Mouse (Mus musculus): ENCODE results near the gene Sfi1.
"Not testable (repeated sequence)": the region's sequence is repeated elsewhere in the genome, so short reads cannot be mapped to it uniquely, and the experiment has no call there.

Sfi1 gene

DNA sequence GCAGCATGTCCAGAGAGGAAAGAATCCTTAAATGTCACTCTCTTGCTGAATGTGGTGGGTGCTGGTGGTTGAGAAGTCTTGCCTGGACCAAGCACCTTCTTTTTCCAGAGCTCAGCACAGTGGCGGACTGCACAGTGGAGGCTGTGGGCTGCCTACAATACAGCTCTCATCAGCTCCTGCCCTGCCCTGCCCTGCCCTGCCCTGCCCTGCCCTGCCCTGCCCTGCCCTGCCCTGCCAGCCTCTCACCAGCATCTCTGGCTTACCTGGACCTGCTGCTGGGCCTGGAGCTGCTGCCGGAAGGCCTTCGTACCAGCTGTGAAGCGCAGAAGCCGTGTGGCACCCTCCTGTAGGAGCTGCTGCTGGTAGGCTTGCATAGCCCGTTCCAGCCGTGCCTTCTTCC lies 57.9 kb downstream of the Sfi1 start:
- peaks cover 12% of the 10 kb centered on the region for H3K36me3 ChIP-seq (ENCODE audit: insufficient read depth, low read length)
- H3K4me3 ChIP-seq (replicated peaks; ENCODE audit: low read length); H3K4me1 ChIP-seq (replicated peaks; ENCODE audit: low read depth, low read length); H3K27me3 ChIP-seq (ENCODE audit: insufficient read depth, low read length); H3K9me3 ChIP-seq (ENCODE audit: low read length): not testable (repeated sequence)

DNA sequence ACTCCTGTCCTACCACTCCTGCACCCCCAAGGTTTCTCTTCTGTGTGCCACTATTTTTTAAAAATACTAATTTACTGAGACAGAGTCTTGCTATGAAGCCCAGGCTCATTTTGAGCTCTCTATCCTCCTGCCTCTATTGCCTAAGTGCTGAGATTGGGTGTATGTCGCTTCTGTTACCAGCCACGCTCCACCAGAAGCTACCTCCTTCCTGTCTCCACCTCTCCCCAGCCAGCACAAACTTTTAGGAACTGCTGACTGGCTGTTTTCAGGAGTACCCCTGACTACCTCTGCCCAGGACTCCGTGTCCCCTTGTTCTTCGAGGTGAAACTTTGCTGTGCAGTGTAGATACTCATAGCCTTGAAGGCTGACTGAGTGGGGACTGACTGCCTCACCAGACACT lies 59.9 kb downstream of the Sfi1 start:
- not testable (repeated sequence) for H3K4me1 ChIP-seq (replicated peaks; ENCODE audit: low read depth, low read length); H3K4me3 ChIP-seq (replicated peaks; ENCODE audit: low read length); H3K9me3 ChIP-seq (ENCODE audit: low read length); H3K27me3 ChIP-seq (ENCODE audit: insufficient read depth, low read length)
- peaks cover 19% of the 10 kb centered on the region for H3K36me3 ChIP-seq (ENCODE audit: insufficient read depth, low read length)

DNA sequence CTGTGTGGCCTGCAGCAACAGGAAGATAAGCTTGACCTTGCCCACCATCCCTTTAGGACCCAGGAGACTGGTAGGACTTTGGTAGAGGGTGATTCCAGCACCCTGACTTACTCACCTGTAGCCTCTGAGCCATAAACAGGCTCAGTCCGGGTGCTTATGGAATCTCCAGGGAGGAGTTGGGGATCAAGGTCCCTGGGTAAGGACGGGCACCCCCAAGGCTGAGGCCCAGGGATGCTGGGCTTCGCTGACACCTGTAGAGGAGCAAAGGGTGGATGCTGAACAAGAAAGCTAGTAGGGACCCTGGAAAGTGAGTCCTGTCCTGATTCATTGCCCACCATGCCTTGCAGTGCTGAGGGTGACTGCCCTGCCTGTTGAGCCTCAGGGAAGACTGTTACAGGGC lies 60.3 kb downstream of the Sfi1 start:
- H3K36me3 ChIP-seq (ENCODE audit: insufficient read depth, low read length): peaks cover 19% of the 10 kb centered on the region
- H3K4me1 ChIP-seq (replicated peaks; ENCODE audit: low read depth, low read length); H3K4me3 ChIP-seq (replicated peaks; ENCODE audit: low read length); H3K27me3 ChIP-seq (ENCODE audit: insufficient read depth, low read length); H3K9me3 ChIP-seq (ENCODE audit: low read length): not testable (repeated sequence)

DNA sequence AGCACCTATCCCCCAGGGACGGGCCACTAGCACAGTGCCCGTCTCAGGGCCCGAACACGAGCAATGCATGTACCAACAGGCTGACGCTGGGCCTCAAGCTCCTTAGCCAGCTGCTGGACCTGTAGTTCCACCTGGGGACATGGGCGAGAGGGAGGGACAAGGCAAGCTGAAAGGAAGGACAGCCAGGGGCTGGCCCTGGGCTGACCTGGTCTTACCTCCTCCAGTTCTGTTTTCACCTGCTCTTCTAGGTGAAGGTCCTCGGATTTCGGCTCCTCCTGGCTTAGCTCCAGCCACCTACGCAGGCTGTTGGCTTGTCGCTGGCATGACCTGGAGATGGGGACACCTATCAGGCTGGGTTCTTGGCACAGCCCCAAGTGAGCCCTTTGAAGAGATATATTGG lies 61.3 kb downstream of the Sfi1 start:
- H3K36me3 ChIP-seq (ENCODE audit: insufficient read depth, low read length): peaks cover 21% of the 10 kb centered on the region
- TF ChIP-seq POU5F1 (IDR thresholded peaks at IDR 0.05; ENCODE audit: borderline replicate concordance, low read length): 0 out of 2 replicates have a peak, but pooled peaks have one; percentile 13
- H3K4me1 ChIP-seq (replicated peaks; ENCODE audit: low read depth, low read length); H3K9me3 ChIP-seq (ENCODE audit: low read length); H3K27me3 ChIP-seq (ENCODE audit: insufficient read depth, low read length); H3K4me3 ChIP-seq (replicated peaks; ENCODE audit: low read length): not testable (repeated sequence)

DNA sequence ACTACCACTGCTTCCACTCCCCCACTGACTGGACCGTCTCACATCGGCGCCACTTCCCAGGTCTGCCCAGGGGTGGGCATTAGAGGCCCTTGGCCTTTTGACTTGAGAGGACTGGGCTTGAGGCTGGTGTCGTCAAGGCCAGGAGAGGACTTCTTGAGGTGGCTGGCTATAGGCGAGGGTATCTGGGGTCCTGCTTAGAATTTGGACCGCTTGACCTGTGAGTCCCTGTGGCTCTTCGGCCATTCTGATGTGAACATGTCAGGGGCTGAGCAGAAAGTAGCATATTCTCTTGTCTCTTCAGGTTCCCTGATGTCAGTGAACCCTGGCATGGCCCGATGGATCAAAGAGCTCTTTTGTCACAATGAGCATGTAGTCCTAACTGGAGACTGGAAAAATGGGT lies 63.4 kb downstream of the Sfi1 start:
- H3K4me1 ChIP-seq (replicated peaks; ENCODE audit: low read depth, low read length): peaks cover 12% of the 10 kb centered on the region

DNA sequence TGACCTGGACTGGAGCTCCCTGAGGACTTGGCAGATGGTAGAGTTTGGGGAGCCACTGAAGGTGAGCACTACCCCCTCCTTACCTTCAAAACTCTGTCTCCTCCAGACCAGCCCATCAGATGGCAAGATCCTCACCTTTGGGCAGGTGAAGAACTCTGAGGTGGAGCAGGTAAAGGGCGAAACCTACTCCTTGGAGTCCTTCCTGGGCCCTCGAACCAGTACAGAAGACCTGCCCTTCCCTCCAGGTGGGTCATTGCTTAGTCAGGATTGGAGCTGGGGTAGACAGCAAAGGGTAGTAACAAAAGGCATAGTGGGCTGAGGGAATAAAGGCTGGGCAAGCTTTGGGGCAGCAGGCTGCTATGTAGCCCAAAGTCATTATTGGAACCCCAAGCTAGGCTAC lies 64.0 kb downstream of the Sfi1 start:
- H3K27me3 ChIP-seq (ENCODE audit: insufficient read depth, low read length); H3K4me3 ChIP-seq (replicated peaks; ENCODE audit: low read length); H3K9me3 ChIP-seq (ENCODE audit: low read length): not testable (repeated sequence)
- Histone ChIP-seq H3K4me1 (replicated peaks; ENCODE audit: low read depth, low read length) (peaks cover 12% of the 10 kb centered on the region), H3K36me3 (ENCODE audit: insufficient read depth, low read length) (peaks cover 21% of the 10 kb centered on the region)

More for the DNA sequence above, 63.4 kb downstream of the Sfi1 start:
- H3K27me3 ChIP-seq (ENCODE audit: insufficient read depth, low read length); H3K9me3 ChIP-seq (ENCODE audit: low read length); H3K4me3 ChIP-seq (replicated peaks; ENCODE audit: low read length): not testable (repeated sequence)
- peaks cover 21% of the 10 kb centered on the region for H3K36me3 ChIP-seq (ENCODE audit: insufficient read depth, low read length)

DNA sequence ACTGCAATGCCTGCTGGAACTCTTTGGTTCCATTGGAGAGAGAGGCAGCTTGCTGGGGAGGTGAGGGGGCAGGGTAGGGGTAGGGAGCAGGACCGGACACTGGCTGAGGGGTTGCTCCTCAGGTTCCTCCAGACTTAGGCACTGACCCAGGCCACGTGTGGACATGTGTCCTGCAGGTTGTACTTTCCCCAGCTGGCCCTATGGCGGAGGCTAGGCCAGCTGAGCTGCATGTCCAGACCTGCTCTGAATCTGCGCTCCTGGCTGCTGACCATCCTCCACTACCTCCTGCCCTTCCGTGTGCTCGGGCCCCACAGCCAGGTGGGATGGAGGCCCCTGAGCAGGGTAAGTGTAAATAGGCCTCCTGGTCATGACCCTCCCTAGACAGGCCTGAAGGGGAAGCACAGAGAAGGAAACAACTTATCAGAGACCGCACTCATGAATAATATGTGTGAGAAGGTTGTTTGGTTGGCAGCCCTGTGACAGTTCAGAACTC lies 65.9 kb downstream of the Sfi1 start:
- Histone ChIP-seq H3K36me3 (ENCODE audit: insufficient read depth, low read length) (peaks cover 17% of the 10 kb centered on the region), H3K4me1 (replicated peaks; ENCODE audit: low read depth, low read length) (peaks cover 12% of the 10 kb centered on the region), H3K4me3 (replicated peaks; ENCODE audit: low read length) (peak overlapping the region; percentile 7)
- H3K9me3 ChIP-seq (ENCODE audit: low read length); H3K27me3 ChIP-seq (ENCODE audit: insufficient read depth, low read length): not testable (repeated sequence)

DNA sequence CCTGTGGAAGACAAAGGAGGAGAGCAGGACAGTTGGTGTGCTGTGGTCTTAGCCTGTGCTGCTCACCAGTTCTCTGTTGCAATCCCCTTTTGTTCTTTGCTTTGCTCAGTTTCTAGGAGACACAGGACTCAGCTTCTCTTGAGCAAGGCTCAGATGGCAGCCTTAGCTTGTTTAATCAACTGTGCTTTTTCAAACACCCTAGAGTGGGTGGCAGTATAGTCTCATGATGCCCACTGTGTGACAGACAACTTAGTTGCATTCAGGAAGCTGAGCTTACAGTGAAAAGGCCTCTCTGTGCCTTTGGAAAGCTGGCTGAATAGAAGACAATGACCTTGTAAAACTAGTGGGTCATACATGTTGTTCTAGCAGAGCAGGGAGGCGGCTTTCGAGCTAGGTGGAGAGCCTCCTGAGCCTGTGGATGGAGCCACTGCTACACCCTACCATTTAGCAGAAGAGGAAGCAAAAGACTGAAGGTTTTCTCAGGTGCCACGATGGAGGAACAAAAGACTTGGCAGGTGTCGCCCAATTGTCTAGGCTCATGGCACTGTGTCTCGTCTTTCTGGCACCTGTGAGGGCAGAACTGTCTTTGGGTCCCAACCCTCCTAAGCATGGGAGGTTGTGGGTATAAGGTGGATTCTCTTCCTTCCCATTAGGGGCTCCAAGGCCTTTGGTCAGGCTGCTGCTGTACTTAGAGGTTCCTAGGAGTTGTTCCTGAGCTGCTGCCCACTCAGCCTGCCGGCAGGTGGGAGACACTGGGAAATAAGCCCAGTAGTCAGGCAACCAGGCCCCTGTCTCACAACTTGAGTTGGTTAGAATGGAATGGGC lies 66.6 kb downstream of the Sfi1 start:
- H3K4me1 ChIP-seq (replicated peaks; ENCODE audit: low read depth, low read length): peaks cover 12% of the 10 kb centered on the region
- not testable (repeated sequence) for H3K27me3 ChIP-seq (ENCODE audit: insufficient read depth, low read length); H3K9me3 ChIP-seq (ENCODE audit: low read length)
- H3K36me3 ChIP-seq (ENCODE audit: insufficient read depth, low read length): peaks cover 12% of the 10 kb centered on the region
- peak overlapping the region; percentile 7 for H3K4me3 ChIP-seq (replicated peaks; ENCODE audit: low read length)

DNA sequence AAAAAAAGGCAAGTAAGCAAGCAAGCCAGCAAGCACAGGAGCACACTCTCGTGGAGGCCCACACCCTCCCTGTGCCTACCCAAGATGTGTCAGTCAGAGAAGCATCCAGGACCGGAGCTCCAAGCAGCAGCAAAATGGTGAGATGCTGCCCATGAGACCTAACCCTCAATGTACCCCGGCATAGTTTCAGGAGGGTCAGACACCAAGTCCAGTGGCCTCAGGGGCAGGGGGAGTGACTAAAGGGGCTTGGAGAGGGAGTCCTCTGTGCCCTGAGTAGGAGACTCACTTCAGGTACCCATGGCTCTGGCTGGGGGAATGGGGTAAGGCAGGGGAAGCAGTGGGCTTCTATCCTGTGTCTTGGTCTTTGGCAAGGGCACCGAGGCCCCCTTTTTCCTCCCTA lies 67.3 kb downstream of the Sfi1 start:
- Histone ChIP-seq H3K4me3 (replicated peaks; ENCODE audit: low read length) (peak overlapping the region; percentile 15; the same call in 1 of the 2 replicates), H3K36me3 (ENCODE audit: insufficient read depth, low read length) (peaks cover 12% of the 10 kb centered on the region), H3K4me1 (replicated peaks; ENCODE audit: low read depth, low read length) (peaks cover 12% of the 10 kb centered on the region)
- not testable (repeated sequence) for H3K9me3 ChIP-seq (ENCODE audit: low read length); H3K27me3 ChIP-seq (ENCODE audit: insufficient read depth, low read length)

DNA sequence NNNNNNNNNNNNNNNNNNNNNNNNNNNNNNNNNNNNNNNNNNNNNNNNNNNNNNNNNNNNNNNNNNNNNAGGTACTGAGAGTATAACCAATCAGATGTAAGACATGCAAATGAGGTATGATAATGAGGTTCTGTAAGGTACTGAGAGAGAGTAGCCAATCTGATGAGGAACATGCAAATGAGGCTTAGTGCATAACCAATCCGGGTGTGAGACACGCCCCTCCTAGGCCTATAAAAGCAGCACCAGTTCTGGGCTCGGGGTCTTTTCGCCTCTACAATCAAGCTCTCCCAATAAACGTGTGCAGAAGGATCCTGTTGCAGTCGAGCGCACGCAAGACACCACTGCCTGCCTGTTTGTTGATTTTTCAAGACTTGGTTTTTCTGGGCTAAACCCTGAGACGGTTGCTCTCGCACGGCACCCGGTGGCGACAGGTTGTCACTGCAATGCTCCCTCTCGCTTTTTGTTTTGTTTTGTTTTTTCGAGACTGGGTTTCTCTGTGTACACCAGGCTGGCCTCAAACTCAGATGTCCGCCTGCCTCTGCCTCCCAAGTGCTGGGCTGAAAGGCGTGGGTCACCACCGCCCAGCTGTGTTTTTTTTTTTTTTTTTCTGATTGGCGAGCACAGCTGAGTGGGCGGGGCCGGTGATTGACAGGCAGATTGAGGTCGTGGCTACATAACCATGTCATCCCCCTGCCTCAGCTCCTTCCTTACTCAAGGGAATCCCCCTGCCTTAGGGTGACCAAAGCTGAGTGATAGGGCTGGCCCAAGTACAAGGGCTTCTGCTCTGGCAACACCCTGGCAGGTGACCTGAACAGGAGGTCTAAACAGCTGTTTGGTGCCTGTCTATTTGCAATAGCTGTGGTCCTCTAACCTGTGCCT lies 68.1 kb downstream of the Sfi1 start:
- H3K4me3 ChIP-seq (replicated peaks; ENCODE audit: low read length); H3K27me3 ChIP-seq (ENCODE audit: insufficient read depth, low read length); H3K36me3 ChIP-seq (ENCODE audit: insufficient read depth, low read length); H3K9me3 ChIP-seq (ENCODE audit: low read length): not testable (repeated sequence)
- H3K4me1 ChIP-seq (replicated peaks; ENCODE audit: low read depth, low read length): peaks cover 12% of the 10 kb centered on the region
- peak; percentile 18; the same call in 1 of the 2 replicates for TF ChIP-seq CTCF (conservative IDR thresholded peaks at IDR 0.05; ENCODE audit: low read length)
